Mouse (Mus musculus) monocyte, adult 59 days (primary cell): ENCODE results near the gene Rab39. TPM values are rescaled to one million over a fixed set of nuclear protein-coding genes. Genes with fewer than 3 reads are reported as not detected.

ENCODE experiments used
- total RNA-seq, 2 experiments: library from RNA; stranded (reverse); gene quantifications; one replicate each; pipeline ENCODE4 v1.2.4; 2023

Gene Rab39
- 1 to 10 TPM; 6.5 to 8.4 TPM for total RNA-seq

GRCm38 (mm10) chr9:53705992-53706696, at the start of gene Rab39:
Gene Rab39, minus strand, starts transcription at chr9:53706232.

GRCm38 (mm10) chr9:53669680-53670219, 36.3 kb downstream of the Rab39 start, which contains the start of gene Cul5:
Gene Cul5, minus strand, starts transcription at chr9:53670014.

Other genes with a start within 250 kb of the Rab39 start
- 10 to 100 TPM; 12.4 to 17.6 TPM for gene Atm, start 169.5 kb downstream of the Rab39 start, total RNA-seq
- 10 to 100 TPM; 10.8 to 13.5 TPM for gene Npat, start 169.2 kb downstream of the Rab39 start, total RNA-seq
- gene Acat1, start 95.8 kb downstream of the Rab39 start, total RNA-seq, result 10 to 100 TPM; 21.7 to 22.6 TPM
- gene Cul5, start 36.2 kb downstream of the Rab39 start, total RNA-seq, result 10 to 100 TPM; 23.0 to 24.1 TPM
- under 1 TPM in 1 of 2 experiments, not detected in 1; 0.29 TPM for gene Slc35f2, start 65.3 kb upstream of the Rab39 start, total RNA-seq
- gene Sln, start 143.9 kb upstream of the Rab39 start, total RNA-seq, result not detected